Mouse (Mus musculus): ENCODE measurements around the gene Hc. TPM values are rescaled to one million over a fixed set of nuclear protein-coding genes. Genes with fewer than 3 reads are reported as not detected.

The Hc gene
- polyA plus RNA-seq, 1 experiment from 2014 or later, result not detected

GRCm38 (mm10) chr2:35044956-35045355 is 16.3 kb downstream of the Hc start:
- Histone ChIP-seq H3K4me2 (no peak overlapping the region), H3K4me3 (no peak overlapping the region), H3K27me3 (no peaks in the 10 kb centered on the region), H3K27ac (replicated peaks) (no peak overlapping the region), H3K36me3 (no peaks in the 10 kb centered on the region), H3K9ac (no peak overlapping the region), H3K4me1 (replicated peaks) (no peaks in the 10 kb centered on the region), H3K9me3 (no peaks in the 10 kb centered on the region)
- ATAC-seq (ENCODE audit: low read depth), result no peak
- 72% methylated on average over 2 of the region's 2 CpGs for WGBS

GRCm38 (mm10) chr2:35038580-35039375 is 22.5 kb downstream of the Hc start:
- no peaks in the 10 kb centered on the region for H3K27me3 ChIP-seq
- H3K4me3 ChIP-seq, result no peak overlapping the region
- no peak overlapping the region for H3K4me2 ChIP-seq
- no peak for ATAC-seq (ENCODE audit: low read depth)
- no peaks in the 10 kb centered on the region for H3K9me3 ChIP-seq
- WGBS, result 91% methylated on average over 9 of the region's 9 CpGs
- no peaks in the 10 kb centered on the region for H3K36me3 ChIP-seq
- no peaks in the 10 kb centered on the region for H3K4me1 ChIP-seq (replicated peaks)
- H3K27ac ChIP-seq (replicated peaks), result no peak overlapping the region
- no peak overlapping the region for H3K9ac ChIP-seq

GRCm38 (mm10) chr2:35024646-35025154 is 36.5 kb downstream of the Hc start:
- no peaks in the 10 kb centered on the region for H3K9me3 ChIP-seq
- no peak overlapping the region for H3K4me2 ChIP-seq
- H3K9ac ChIP-seq, result no peak overlapping the region
- 83% methylated on average over 3 of the region's 3 CpGs for WGBS
- H3K4me1 ChIP-seq (replicated peaks), result no peaks in the 10 kb centered on the region
- no peak overlapping the region for H3K4me3 ChIP-seq
- no peak for ATAC-seq (ENCODE audit: low read depth)
- H3K36me3 ChIP-seq, result no peaks in the 10 kb centered on the region
- no peak overlapping the region for H3K27ac ChIP-seq (replicated peaks)
- H3K27me3 ChIP-seq, result no peaks in the 10 kb centered on the region

GRCm38 (mm10) chr2:35021806-35022205 is 39.4 kb downstream of the Hc start:
- no peak for ATAC-seq (ENCODE audit: low read depth)
- Histone ChIP-seq H3K9ac (no peak overlapping the region), H3K27me3 (no peaks in the 10 kb centered on the region), H3K36me3 (no peaks in the 10 kb centered on the region), H3K4me2 (no peak overlapping the region), H3K4me1 (replicated peaks) (no peaks in the 10 kb centered on the region), H3K9me3 (no peaks in the 10 kb centered on the region), H3K27ac (replicated peaks) (no peak overlapping the region), H3K4me3 (no peak overlapping the region)
- WGBS, result 86% methylated on average over 5 of the region's 5 CpGs

- ATAC-seq (ENCODE audit: low read depth), result no peak
These were observed 45.4 kb downstream of the Hc start for GRCm38 (mm10) chr2:35015861-35016260.

GRCm38 (mm10) chr2:35011649-35012048 is 49.6 kb downstream of the Hc start:
- 92% methylated on average over 8 of the region's 8 CpGs for WGBS
- Histone ChIP-seq H3K36me3 (no peaks in the 10 kb centered on the region), H3K27ac (replicated peaks) (no peak overlapping the region), H3K4me1 (replicated peaks) (no peaks in the 10 kb centered on the region), H3K9ac (no peak overlapping the region), H3K9me3 (no peaks in the 10 kb centered on the region), H3K4me3 (no peak overlapping the region), H3K27me3 (no peaks in the 10 kb centered on the region), H3K4me2 (no peak overlapping the region)
- ATAC-seq (ENCODE audit: low read depth), result no peak

More at GRCm38 (mm10) chr2:35015861-35016260, 45.4 kb downstream of the Hc start:
- Histone ChIP-seq H3K9ac (no peak overlapping the region), H3K4me2 (no peak overlapping the region), H3K27me3 (no peaks in the 10 kb centered on the region), H3K27ac (replicated peaks) (no peak overlapping the region), H3K36me3 (no peaks in the 10 kb centered on the region), H3K4me1 (replicated peaks) (no peaks in the 10 kb centered on the region), H3K9me3 (no peaks in the 10 kb centered on the region), H3K4me3 (no peak overlapping the region)
- WGBS, result 51% methylated on average over 6 of the region's 6 CpGs

GRCm38 (mm10) chr2:34998956-34999355 is 62.3 kb downstream of the Hc start:
- ATAC-seq (ENCODE audit: low read depth), result no peak
- Histone ChIP-seq H3K36me3 (no peaks in the 10 kb centered on the region), H3K9ac (no peak overlapping the region), H3K4me1 (replicated peaks) (peaks cover 5% of the 10 kb centered on the region), H3K27me3 (no peaks in the 10 kb centered on the region), H3K4me3 (no peak overlapping the region), H3K27ac (replicated peaks) (no peak overlapping the region), H3K9me3 (no peaks in the 10 kb centered on the region), H3K4me2 (no peak overlapping the region)
- 82% methylated on average over 9 of the region's 9 CpGs for WGBS

GRCm38 (mm10) chr2:34996506-34996905 is 64.7 kb downstream of the Hc start:
- Histone ChIP-seq H3K9ac (no peak overlapping the region), H3K4me1 (replicated peaks) (peaks cover 20% of the 10 kb centered on the region), H3K4me3 (no peak overlapping the region), H3K4me2 (no peak overlapping the region), H3K36me3 (no peaks in the 10 kb centered on the region), H3K27me3 (no peaks in the 10 kb centered on the region), H3K27ac (replicated peaks) (no peak overlapping the region), H3K9me3 (no peaks in the 10 kb centered on the region)
- ATAC-seq (ENCODE audit: low read depth), result no peak
- 89% methylated on average over 5 of the region's 5 CpGs for whole genome bisulfite sequencing

- Histone ChIP-seq H3K9ac (no peak overlapping the region), H3K4me2 (no peak overlapping the region), H3K4me3 (no peak overlapping the region), H3K36me3 (no peaks in the 10 kb centered on the region), H3K9me3 (no peaks in the 10 kb centered on the region), H3K4me1 (replicated peaks) (peaks cover 26% of the 10 kb centered on the region), H3K27me3 (no peaks in the 10 kb centered on the region), H3K27ac (replicated peaks) (peak overlapping the region; percentile 68)
- peak; percentile 51 for ATAC-seq (ENCODE audit: low read depth)
- 59% methylated on average over 5 of the region's 5 CpGs for WGBS
These were observed 67.4 kb downstream of the Hc start for GRCm38 (mm10) chr2:34993696-34994356.

- WGBS, result 11% methylated on average over 9 of the region's 9 CpGs
These were observed 68.2 kb downstream of the Hc start for GRCm38 (mm10) chr2:34992729-34993695.

GRCm38 (mm10) chr2:34991966-34992365 is 69.3 kb downstream of the Hc start:
- no peak overlapping the region for H3K27ac ChIP-seq (replicated peaks)
- H3K4me2 ChIP-seq, result no peak overlapping the region
- WGBS, result 79% methylated on average over 3 of the region's 3 CpGs
- ATAC-seq (ENCODE audit: low read depth), result no peak
- H3K4me1 ChIP-seq (replicated peaks), result peaks cover 26% of the 10 kb centered on the region
- H3K9me3 ChIP-seq, result no peaks in the 10 kb centered on the region
- no peak overlapping the region for H3K9ac ChIP-seq
- no peak overlapping the region for H3K4me3 ChIP-seq
- no peaks in the 10 kb centered on the region for H3K36me3 ChIP-seq
- no peaks in the 10 kb centered on the region for H3K27me3 ChIP-seq

More at GRCm38 (mm10) chr2:34992729-34993695, 68.2 kb downstream of the Hc start:
- Histone ChIP-seq H3K9ac (0 out of 2 replicates have a peak overlapping the region, but pooled peaks have one; percentile 8), H3K4me3 (no peak overlapping the region), H3K36me3 (no peaks in the 10 kb centered on the region), H3K27ac (replicated peaks) (peak overlapping the region; percentile 68), H3K9me3 (no peaks in the 10 kb centered on the region), H3K4me2 (peak overlapping the region; percentile 25), H3K4me1 (replicated peaks) (peaks cover 26% of the 10 kb centered on the region), H3K27me3 (no peaks in the 10 kb centered on the region)
- ATAC-seq (ENCODE audit: low read depth), result peak; percentile 87

Data from neural tube, embryonic 13.5 days (tissue).